Mouse (Mus musculus) MEL (cell line): ENCODE measurements around the gene Ctc1.

ENCODE experiments used
- CTCF ChIP-seq, 3 experiments: IDR thresholded peaks in 2 of 3; conservative IDR thresholded peaks in 1 of 3; 2 replicates each; pipeline ENCODE4 v1.5.1; 2011 to 2012; ENCODE audit warnings: low read length in 3 of 3, low read depth in 2 of 3, mild to moderate bottlenecking in 2 of 3, improper control_type of control experiment in 1 of 3, inconsistent platforms in 1 of 3, mixed read lengths in 1 of 3, moderate library complexity in 1 of 3; ENCODE audit not compliant: control insufficient read depth in 1 of 3, insufficient read depth in 1 of 3, poor library complexity in 1 of 3, severe bottlenecking in 1 of 3
- ELF1 ChIP-seq: IDR thresholded peaks from 2 replicates; pipeline ENCODE4 v1.6.1; 2014; ENCODE audit warnings: low read depth, mild to moderate bottlenecking, inconsistent platforms, low read length, improper control_type of control experiment, moderate library complexity
- EP300 ChIP-seq, 2 experiments: IDR thresholded peaks; 2 replicates each; pipeline ENCODE4 v1.6.1; 2011; ENCODE audit warnings: improper control_type of control experiment in 2 of 2, low read length in 2 of 2, low read depth in 1 of 2, mild to moderate bottlenecking in 1 of 2
- HCFC1 ChIP-seq: IDR thresholded peaks from 2 replicates; pipeline ENCODE4 v1.6.1; 2012; ENCODE audit warnings: low read depth, mild to moderate bottlenecking, inconsistent platforms, low read length, improper control_type of control experiment, moderate library complexity
- MAX ChIP-seq: IDR thresholded peaks from 2 replicates; pipeline ENCODE4 v1.6.1; 2011; ENCODE audit warnings: low read length, improper control_type of control experiment
- MEF2A ChIP-seq: IDR thresholded peaks from 2 replicates; pipeline ENCODE4 v1.6.1; 2014; ENCODE audit warnings: low read depth, mild to moderate bottlenecking, inconsistent platforms, low read length, improper control_type of control experiment; ENCODE audit not compliant: poor library complexity, insufficient replicate concordance, severe bottlenecking; ENCODE audit errors: extremely low read depth
- POLR2AphosphoS2 ChIP-seq: IDR thresholded peaks from 2 replicates; pipeline ENCODE4 v1.6.1; 2011; ENCODE audit warnings: low read length, improper control_type of control experiment
- SMC3 ChIP-seq: IDR thresholded peaks from 2 replicates; pipeline ENCODE4 v1.6.1; 2011; ENCODE audit warnings: low read depth, low read length, improper control_type of control experiment
- UBTF ChIP-seq: IDR thresholded peaks from 2 replicates; pipeline ENCODE4 v1.6.1; 2012; ENCODE audit warnings: low read depth, mild to moderate bottlenecking, inconsistent platforms, low read length, improper control_type of control experiment, moderate library complexity, borderline replicate concordance; ENCODE audit not compliant: insufficient read depth
- ZKSCAN1 ChIP-seq: IDR thresholded peaks from 2 replicates; pipeline ENCODE4 v1.6.1; 2012; ENCODE audit warnings: low read depth, mild to moderate bottlenecking, inconsistent platforms, low read length, improper control_type of control experiment, moderate library complexity

DNA sequence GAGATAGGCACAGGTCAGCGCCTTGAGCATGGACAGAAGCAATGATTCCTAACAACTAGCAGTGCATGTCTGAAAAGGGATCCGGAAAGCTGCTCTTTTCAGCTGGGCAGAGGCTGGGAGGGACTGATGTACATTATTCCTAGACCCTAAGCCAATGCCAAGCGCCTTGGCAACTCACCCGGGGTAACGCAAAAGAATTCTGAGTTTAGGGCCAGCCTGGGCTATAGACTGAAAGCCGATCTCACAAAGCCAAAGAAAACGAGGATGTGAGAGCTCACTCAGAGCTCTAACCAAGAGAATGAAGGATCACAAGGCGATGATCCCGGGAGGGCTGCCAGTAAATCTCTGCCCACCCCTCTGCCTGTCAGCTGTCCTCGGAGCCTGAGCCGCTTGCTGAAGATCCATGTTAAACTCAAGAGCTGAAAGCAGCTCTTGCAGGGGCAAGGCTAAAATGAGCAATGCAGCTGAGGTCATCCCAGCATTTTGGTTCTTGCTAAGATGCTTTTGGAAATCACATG is 28.3 kb upstream of the Ctc1 start:
- no peak for TF ChIP-seq HCFC1
- no peak for TF ChIP-seq EP300 (IDR thresholded peaks at IDR 0.05; ENCODE audit: low read depth in 1 of 2, low read length in 2 of 2)
- TF ChIP-seq CTCF (IDR thresholded peaks at IDR 0.05 in 2 of 3, conservative IDR thresholded peaks at IDR 0.05 in 1 of 3; ENCODE audit: control insufficient read depth in 1 of 3, insufficient read depth in 1 of 3, low read depth in 2 of 3, low read length in 3 of 3, poor library complexity in 1 of 3, severe bottlenecking in 1 of 3), result no peak
- TF ChIP-seq POLR2AphosphoS2, result no peak
- no peak for TF ChIP-seq SMC3
- no peak for TF ChIP-seq ZKSCAN1
- no peak for TF ChIP-seq MEF2A
- no peak for TF ChIP-seq MAX
- no peak for TF ChIP-seq UBTF
- TF ChIP-seq ELF1, result no peak
